Mouse (Mus musculus) liver (tissue): ENCODE results near the gene Kdm2b.
A peak's percentile ranks its signal among the peaks of the same experiment; 100 is the strongest.
"Not testable (repeated sequence)": the region's sequence is repeated elsewhere in the genome, so short reads cannot be mapped to it uniquely, and the experiment has no call there.

ENCODE experiments used
- DNase-seq: peaks from one replicate; pipeline ENCODE4 v3.0.0-alpha.2; 2020; ENCODE audit warnings: mixed read lengths

The Kdm2b gene

DNA sequence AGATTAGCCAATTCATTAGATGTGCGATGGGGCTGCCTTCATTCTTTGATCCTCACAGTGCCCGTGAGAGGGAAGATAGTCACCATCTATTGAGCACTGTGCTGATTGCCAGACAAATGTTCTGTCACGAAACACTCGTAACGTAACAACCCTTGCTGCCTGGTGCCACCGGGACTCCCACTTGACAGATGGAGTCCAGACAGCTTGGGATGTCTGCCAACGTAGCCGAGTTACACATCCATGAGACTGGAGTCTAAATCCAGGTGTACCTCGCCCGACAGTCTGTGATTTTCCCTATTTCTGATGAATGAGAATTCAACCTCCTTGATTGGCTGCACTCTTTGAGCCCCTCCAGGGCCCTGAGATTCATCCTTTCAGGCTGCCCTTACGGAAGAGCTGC lies 20.2 kb upstream of the Kdm2b start:
- no peak for DNase-seq

DNA sequence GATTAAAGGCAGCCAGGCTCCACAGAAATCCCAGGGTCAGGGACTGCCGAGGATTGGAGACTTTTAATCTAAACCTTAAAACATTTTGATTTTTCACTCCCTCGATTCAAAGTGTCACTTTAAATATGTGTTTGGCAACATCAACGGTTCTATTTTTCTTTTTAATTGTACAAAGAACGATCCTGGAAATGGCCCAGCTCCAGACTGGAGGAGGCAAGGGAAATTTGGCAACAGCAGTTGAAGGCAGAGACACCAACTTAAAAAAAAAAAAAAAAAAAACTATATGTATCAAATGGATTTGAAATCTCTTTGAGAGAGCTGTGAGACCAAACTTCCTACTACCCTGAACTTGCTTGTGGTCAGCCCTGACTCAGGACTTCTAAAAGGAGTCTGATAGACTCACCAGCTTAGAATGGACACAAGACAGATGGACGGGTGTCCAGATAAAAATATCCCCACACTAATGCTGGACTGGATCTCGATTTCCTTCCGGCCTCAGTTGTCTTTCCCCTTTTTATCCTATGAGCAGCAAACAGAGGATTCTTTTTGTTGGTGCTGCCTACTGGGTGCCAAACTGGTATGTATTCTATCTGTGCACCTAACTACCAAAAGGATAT lies 19.4 kb upstream of the Kdm2b start:
- no peak for DNase-seq

DNA sequence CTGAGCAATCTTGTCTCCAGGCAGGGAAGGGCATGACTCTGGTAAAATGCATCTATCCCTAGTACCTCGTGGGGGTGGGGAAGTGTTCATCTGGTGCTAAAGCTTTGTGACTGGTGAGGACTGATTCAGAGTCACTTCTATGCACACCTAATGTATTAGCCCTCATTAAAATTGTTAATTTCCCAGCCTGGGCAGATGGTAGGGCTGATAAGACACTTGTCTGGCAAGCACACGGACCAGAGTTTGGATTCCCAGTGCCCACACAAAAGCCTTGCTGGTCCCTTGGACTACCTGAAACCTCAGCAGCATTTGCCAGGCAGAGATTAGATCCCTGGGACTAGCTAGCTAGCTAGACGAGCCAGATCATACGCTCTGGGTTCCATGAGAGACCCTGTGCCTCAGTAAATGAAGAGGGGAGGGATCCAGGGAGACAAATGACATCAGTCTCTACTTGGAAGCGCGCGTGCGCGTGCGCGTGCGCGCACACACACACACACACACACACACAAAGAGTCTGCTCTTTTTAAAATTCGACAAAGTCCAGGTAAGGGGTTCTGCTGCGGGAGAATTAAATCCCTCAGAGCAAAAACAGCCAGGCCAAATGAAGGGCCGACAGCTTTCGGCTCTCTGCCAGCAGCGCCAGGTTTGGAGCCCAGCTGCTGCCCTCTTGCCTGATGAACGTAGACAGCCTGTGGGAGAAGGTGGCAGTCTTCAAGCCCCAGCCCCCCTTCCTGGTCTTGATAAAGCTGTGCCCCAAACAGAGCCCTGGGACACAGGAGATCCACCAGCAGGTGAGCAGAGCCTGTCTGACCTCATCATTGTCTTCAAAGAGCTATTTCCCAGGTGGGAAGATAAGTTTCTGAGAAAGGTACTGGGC lies 16.3 kb upstream of the Kdm2b start:
- no peak for DNase-seq

DNA sequence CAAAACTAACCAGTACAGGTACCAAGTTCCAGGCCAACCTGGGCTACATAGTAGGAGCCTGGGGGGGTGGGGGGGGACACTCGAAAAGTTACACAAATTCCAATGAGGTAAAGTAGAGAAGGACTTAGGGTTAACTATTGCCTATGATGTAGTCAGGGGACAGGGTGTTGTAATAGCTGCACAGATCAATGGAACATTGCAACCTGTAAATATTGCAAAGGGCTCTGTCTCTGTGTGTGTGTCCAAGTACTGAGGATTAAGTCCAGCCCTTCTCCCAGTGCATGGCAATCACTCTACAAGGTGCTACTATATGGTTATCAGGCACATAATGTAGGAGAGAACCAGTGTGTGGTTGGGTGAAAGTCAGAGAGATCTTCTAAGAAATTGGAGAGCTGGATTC lies 11.3 kb upstream of the Kdm2b start:
- no peak for DNase-seq

DNA sequence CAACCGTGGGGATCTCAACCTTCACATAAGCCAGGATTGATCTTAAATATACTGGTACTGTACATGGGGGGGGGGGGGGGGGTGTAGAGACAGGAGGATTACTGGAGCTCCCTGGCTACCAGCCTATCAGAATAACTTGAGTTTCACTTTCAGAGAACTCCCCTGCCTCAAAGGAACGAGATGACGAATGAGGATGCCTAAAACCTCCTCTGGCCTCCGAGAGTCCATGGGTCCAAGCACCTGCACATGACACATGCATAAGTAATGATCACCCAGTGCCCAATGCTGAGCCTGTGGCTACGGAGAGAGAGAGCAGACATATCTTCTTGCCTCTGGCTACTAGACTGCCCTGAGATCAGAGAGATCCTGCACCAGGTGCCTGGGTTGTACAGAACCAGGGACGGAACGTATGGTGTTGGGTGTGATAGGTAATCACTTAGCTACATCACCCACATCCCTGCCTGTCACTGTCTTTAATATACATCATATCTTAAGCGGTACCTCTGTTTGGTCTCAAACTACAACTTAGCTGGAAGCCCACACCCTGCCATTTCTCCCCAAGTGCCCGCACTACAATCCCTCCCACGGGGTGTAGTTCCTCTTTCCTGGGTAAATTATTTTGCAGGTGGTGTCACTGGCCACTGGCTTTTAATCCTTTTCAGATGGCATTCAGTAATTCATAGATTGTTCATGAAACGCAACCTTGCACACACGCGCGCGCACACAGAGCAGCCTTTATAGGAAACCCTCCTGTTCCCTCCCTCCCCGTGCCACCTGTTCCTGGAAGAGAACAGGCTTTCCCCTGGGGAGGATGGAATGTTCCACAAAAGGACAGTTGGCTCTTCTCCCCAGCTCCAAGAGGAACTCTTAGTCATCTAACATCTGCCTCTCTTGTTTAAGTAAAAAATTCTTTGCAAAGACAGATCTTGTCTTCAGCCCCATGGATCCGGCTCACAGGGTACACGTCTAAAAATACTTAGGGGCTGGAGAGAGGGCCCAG lies 7.9 kb upstream of the Kdm2b start:
- DNase-seq, result no peak

DNA sequence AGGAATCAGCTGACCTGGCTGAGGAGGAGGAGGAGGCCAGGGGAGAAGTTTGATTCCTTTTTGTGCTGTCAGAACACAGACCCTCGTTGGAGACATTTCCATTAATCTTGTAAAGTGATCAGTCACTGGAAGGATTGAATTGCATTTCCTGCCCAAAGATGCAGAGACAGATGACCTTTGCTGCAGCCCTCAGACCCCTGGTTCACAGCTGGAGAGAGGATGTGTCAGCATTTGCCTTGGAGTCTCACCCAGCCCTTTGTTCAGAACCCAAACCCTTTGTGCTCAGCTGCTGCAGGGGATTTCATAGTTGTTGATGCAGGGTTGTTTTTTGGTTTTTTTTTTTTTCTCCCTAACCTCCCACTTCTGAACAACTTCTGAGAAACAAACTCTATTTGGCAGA lies 5.3 kb upstream of the Kdm2b start:
- no peak for DNase-seq

DNA sequence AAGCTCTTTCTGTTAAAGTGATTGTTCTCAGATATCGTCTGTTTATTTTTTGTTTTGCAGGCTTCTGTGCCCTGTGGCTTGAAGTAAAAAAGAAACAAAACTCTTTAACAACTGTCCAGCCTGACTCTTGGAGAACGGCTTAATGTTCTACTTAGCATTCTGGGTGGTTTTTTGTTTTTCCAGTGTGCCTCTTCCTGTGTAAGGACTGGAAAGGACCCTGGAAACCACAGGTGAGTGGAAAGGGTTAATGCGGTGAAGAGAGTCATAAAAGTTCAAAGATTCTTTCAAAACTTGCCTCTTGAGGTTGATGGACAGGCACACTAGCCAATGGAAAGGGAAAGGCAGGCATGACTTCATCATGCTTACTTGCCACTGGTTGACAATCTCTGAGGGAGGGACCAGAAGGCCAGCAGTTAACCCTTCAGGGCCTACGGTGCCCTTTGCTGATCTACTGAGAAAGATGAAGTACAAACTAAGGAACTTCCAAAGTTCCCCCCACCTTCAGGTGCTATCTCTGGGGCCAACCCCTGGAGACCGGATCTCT lies 4.8 kb upstream of the Kdm2b start:
- peak; percentile 88 for DNase-seq

DNA sequence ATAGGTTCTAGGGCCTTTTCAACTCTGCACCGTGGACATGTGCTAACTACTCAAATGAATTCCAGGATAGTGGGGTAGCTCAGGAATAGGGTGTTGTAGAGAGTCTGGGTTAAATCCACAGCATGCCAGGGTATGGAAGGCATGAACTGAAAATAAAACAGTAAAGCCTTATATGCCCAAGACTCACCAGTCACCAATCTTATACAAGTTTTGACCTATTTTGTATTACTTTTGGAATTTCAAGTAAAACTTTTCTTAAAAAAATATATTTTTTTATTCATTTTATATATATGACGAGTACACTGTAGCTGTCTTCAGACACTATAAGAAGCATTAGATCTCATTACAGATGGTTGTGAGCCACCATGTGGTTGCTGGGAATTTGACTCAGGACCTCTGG lies 4.2 kb upstream of the Kdm2b start:
- DNase-seq, result no peak

DNA sequence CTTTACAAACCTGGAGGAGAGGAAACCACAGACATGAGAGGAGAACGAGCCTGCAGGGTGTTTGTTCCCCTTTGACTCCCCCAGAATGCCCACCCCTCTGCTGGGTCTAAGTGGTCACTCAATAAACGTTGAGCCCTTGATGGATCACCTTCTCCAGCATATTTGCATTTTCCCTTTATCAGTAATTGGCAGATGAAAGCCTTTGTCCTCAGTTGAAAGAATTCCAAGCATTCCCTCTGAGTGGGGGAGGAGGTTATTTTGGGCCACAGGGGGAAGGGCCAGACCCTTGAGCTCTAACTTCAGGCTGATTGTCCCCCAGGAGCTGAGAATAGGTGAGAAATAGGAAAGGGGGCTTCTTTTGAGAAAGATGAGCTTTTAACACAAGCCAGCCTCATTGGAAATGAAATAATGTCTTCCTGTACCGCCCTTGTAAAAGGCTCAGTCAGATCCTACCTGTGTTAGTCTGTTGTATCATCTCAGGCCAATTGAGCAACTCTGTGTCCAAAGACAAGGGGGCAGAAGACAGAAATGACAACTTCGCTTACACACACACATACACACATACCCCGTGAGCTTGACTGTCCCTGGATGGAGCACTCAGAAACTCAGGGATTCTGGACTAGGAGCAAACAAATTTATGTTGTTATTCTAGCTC lies 1.9 kb upstream of the Kdm2b start:
- DNase-seq, result no peak

DNA sequence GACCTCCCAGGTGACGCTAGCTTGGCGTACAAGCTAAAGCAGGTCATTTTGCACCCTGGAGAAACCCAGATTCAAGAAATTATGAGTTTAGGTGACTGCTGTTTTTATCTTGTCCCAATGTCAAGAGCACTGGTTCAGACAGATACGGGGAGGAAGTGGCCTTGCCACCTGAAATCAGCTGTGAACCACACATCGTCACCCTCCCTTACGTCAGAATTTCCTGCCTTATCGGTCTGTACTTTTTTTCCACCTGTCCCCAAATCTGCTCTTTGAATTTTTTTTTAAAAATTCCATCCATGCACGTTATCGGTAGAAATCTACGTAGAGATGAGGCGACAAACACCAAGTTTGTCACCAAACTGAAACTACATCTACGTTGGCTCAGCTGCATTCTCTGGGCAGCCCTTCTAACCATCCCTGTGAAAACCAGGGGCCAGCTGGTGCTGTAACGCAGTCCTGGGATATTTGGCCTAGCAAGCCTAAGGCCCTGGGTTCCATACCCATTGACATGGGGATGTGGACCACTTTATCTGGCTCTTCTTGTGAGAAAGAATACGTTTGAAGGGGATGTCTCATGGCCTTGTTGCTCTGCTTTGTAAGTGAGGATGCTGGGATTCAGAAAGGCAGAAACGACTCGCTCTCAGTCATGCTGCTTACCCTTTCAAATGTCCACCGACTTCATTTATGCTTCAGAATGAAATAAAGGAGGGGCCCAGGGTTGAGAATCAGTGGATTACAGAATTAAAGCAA lies 963 bp upstream of the Kdm2b start:
- DNase-seq, result no peak

DNA sequence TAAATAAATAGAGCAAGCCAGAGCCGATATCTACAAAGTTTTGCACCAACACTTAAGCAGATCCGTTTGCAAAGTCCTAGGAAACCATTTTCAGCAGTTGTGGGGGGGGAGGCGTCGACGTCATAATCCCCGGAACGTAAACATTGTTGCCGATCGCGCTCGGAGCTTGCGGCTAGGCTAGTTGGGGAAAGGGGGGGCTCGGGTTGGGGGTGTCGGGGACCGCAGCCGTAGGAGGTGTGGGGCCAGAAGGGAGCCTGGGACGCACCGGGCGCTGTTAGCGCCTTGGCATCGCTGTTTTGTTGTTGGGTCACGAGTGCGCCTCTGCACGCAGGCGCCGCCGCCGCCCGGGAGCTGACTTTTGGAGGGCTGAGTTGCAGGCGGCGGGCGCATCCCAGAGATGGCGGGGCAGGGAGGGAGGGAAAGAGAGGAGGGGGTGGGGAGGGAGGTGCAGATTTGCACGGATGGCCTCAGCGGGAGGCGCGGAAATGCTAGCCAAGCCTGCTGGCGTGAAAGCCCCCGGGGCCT lies 560 bp downstream of the Kdm2b start:
- DNase-seq, result peak; percentile 68

DNA sequence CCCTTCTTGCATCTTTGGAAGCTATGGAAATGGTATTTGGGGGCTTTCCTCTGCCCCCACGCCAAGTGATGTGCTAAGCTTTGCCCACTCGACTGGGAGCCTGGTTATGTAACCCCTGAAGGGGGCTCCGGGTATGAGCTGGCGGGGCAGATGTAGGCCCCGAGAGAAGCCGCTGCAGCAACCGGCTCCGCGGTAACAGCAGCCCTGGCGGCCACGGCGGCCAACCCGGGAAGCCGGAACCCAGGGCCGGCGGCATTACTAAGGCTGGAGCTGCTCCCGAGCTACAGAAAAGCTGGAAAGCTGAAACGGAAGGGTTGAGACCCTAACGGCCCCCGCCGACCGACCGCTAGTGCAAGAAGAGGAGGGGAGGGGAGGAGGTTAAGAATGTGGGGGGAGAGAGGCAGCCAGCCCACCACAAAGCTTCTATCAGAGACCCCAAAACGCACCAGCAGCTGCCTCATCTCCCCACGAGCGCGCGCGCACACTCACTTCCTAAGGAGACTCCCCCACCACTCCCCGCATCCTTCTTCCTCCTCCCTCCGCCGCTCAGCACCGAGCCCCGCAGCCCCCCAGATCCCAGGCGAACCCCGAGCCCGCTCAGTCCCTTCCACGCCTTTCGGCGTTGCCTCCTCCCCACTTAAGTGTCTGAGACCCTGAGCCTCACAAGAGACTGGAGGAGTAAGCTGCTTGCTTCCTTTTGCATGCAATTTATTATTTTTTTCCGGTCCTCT lies 1.4 kb downstream of the Kdm2b start:
- DNase-seq, result peak; percentile 45

DNA sequence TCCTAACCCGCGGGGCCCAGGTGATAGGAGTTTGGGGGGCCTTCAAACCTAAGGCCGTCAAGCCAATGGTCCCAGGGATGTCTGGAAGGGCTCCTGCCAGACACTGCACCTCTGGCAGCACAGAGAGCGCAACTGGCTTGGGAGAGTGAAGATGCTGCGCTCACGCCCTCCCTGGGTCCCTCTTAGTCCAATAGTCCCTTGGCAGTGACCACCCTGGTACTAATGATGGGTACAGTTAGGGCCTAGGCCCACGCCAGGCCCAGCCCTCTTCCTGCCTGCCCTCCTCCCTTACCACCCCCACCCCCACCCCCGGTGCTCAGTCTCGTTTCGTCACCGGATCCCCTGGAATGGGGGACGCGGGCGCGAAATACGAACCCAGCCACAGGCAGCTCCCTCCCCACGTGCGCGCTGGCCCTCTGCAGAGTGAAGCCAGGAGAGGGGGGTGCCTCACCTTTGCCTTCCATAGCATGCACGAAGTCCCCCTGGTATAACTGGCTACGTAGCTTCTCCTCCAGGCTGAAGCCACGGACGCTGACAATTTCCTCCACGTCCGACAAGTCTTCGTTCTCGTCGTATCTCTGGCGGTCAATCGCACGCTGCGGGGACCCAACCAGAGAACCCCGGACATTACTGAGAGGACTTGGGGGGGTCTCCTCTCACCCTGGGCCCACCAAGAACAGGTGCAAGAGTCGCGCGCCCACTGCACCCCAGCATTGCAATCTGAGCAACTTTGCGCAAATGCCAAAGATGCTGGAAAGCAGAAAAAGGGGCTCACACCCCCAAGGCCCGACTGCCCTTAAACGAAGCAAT lies 2.2 kb downstream of the Kdm2b start:
- peak; percentile 31 for DNase-seq

DNA sequence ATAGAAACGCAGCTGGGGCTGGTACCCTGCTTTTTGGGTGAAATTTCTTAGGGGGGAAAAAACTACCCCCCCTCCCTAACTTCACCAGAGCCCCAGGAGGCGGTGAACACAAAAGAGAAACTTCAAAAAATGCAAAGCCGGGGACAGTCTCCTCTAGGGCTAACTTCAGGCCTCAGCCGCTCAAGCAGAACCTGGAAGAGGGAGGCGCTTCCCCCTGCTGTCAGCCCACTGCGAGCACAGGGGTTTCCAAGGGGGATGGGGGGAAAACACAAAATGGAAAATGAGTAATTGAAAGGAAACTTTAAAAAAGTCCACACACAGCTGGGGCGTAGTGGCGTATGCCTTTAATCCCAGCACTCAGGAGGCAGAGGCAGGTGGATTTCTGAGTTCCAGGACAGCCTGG lies 3.5 kb downstream of the Kdm2b start:
- DNase-seq, result no peak

DNA sequence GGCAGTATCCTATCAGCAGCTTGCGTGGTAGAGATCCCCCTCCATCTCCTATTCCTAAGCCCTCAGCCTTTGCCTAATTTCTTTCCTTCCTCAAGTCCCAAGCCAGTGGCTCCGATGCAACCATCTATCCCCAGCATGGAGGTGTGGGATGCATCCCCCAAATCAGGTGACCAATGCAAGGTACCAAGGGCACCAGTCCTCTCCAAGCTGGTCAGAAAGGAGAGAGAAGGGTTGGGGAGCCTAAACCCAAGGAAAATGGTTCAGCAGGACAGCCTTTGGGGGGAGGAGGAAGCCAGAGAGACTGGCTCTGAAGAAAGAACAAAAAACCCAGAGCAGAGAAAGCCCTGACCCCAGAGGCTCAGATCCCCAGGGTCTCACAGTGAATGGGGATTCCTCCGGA lies 4.3 kb downstream of the Kdm2b start:
- DNase-seq, result no peak

DNA sequence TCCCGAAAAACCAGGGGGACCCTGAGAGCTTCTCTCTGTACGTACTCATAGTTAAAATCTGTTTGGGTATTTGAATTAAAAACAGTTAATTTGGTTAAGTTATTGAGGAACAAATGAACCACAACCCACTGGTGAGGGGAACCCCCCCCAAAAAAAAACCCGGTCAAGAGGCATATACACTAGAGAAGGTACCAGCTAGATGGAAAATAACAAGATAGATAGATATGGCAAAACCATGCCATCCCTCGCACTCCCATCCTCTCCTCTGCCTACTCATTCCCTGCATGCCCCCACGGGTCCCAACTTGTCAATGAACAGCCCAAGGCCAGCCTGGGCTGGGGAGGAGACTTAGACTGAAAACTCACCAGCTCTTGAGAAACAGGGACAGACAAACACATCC lies 5.1 kb downstream of the Kdm2b start:
- DNase-seq, result no peak

DNA sequence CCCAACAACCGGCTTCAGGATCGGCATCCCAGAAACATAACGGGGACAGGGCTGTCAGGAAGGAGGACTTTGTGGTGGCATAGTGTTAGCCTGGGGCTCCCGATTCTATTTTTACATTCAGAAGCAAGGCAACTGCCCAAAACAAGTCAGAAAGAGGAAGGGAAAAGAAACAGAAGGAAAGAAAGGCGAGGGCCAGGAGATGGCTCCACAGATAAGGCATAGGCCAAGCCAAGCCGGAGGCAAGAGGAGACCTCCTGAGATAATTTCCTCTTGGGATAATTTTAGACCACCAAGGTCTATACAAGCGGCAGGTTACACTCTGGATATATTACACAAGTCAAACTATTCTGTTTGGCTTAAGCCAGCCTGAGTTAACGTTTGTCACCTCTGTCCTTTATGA lies 10.7 kb downstream of the Kdm2b start:
- no peak for DNase-seq

DNA sequence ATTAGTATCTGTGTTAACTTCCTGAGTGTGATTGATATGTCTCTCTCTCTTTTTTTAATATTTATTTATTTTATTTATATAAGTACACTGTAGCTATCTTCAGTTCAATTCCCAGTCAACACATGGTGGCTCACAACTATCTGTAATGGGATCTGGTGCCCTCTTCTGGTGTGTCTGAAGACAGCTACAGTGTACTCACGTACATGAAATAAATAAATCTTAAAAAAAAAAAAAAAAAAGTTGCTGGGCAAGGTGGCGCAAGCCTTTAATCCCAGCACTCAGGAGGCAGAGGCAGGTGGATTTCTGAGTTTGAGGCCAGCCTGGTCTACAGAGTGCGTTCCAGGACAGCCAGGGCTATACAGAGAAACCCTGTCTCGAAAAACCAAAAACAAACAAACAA lies 14.9 kb downstream of the Kdm2b start:
- not testable (repeated sequence) for DNase-seq

DNA sequence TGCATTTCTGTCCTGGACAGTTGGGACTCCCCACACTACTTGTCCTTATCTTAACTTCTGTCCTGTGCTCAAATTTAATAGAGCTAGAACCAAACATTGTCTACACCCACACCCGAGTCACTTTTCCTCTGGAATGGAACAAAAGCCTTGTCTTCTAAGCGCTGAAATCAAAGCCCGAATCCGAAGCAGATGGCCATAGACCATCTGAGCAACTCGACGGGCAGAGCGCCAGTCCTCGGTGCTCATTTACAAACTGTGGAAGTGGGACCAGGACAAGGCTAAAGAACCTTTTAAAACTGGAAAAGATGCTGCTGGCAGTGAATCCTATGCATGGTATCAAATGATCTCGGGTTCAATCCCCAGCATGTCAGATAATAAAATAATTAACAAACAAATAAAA lies 17.5 kb downstream of the Kdm2b start:
- DNase-seq, result no peak

DNA sequence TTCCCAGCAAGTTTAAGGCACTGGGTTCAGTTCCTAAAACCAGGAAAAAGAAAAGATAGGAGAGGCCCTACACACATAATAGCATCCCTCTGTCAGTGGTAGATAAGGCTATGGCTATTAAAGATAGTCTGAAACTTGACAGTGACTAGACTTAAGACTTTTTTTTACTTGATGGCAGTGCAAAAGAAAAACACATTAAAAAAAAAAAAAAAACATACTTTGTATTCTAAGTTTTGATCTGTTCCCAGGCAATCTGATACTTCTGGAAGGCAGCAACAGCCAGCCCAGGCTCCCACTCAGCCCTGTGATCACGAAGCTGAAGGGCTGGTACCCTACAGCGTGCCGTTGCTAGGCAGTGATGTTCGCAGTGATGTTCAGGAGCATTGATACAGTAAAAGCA lies 18.2 kb downstream of the Kdm2b start:
- DNase-seq, result no peak
